Mouse (Mus musculus): ENCODE measurements around the gene Gmeb1.
"Not testable (repeated sequence)": the region's sequence is repeated elsewhere in the genome, so short reads cannot be mapped to it uniquely, and the experiment has no call there.

Gmeb1 gene

GRCm38 (mm10) chr4:132230422-132230821 is 31.0 kb downstream of the Gmeb1 start:
- no peak for DNase-seq (ENCODE audit: extremely low spot score, low spot score)

GRCm38 (mm10) chr4:132222001-132222400 is 39.4 kb downstream of the Gmeb1 start:
- DNase-seq (ENCODE audit: extremely low spot score, low spot score), result not testable (repeated sequence)

GRCm38 (mm10) chr4:132218439-132218838 is 43.0 kb downstream of the Gmeb1 start:
- not testable (repeated sequence) for DNase-seq (ENCODE audit: extremely low spot score, low spot score)

GRCm38 (mm10) chr4:132217781-132218180 is 43.6 kb downstream of the Gmeb1 start:
- DNase-seq (ENCODE audit: extremely low spot score, low spot score), result no peak

- DNase-seq (ENCODE audit: extremely low spot score, low spot score), result no peak
These were observed 44.8 kb downstream of the Gmeb1 start for GRCm38 (mm10) chr4:132216602-132217001.

- no peak for DNase-seq (ENCODE audit: extremely low spot score, low spot score)
These were observed 46.6 kb downstream of the Gmeb1 start for GRCm38 (mm10) chr4:132214847-132215246.

- peak; percentile 98 for DNase-seq (ENCODE audit: extremely low spot score, low spot score)
These were observed 49.3 kb downstream of the Gmeb1 start, which contains the start of gene Ythdf2 for GRCm38 (mm10) chr4:132211953-132212734. Gene Ythdf2 (minus strand): TSS chr4:132212303.

GRCm38 (mm10) chr4:132211091-132211942 is 50.1 kb downstream of the Gmeb1 start:
- DNase-seq (ENCODE audit: extremely low spot score, low spot score), result peak; percentile 64

- DNase-seq (ENCODE audit: extremely low spot score, low spot score), result no peak
These were observed 51.1 kb downstream of the Gmeb1 start for GRCm38 (mm10) chr4:132210325-132210724.

- DNase-seq (ENCODE audit: extremely low spot score, low spot score), result no peak
These were observed 52.1 kb downstream of the Gmeb1 start for GRCm38 (mm10) chr4:132209299-132209698.

- DNase-seq (ENCODE audit: extremely low spot score, low spot score), result no peak
These were observed 54.1 kb downstream of the Gmeb1 start for GRCm38 (mm10) chr4:132207280-132207679.

- DNase-seq (ENCODE audit: extremely low spot score, low spot score), result no peak
These were observed 62.6 kb downstream of the Gmeb1 start for GRCm38 (mm10) chr4:132198771-132199170.

GRCm38 (mm10) chr4:132198285-132198712 is 63.1 kb downstream of the Gmeb1 start:
- no peak for DNase-seq (ENCODE audit: extremely low spot score, low spot score)

GRCm38 (mm10) chr4:132194975-132195374 is 66.4 kb downstream of the Gmeb1 start:
- no peak for DNase-seq (ENCODE audit: extremely low spot score, low spot score)

- no peak for DNase-seq (ENCODE audit: extremely low spot score, low spot score)
These were observed 67.0 kb downstream of the Gmeb1 start for GRCm38 (mm10) chr4:132194373-132194772.

GRCm38 (mm10) chr4:132187826-132188401 is 73.5 kb downstream of the Gmeb1 start:
- DNase-seq (ENCODE audit: extremely low spot score, low spot score), result no peak

GRCm38 (mm10) chr4:132183162-132183561 is 78.2 kb downstream of the Gmeb1 start:
- no peak for DNase-seq (ENCODE audit: extremely low spot score, low spot score)

GRCm38 (mm10) chr4:132181721-132182658 is 79.4 kb downstream of the Gmeb1 start:
- DNase-seq (ENCODE audit: extremely low spot score, low spot score), result no peak

GRCm38 (mm10) chr4:132180710-132181109 is 80.7 kb downstream of the Gmeb1 start:
- peak; percentile 40 for DNase-seq (ENCODE audit: extremely low spot score, low spot score)

- DNase-seq (ENCODE audit: extremely low spot score, low spot score), result peak; percentile 75
These were observed 82.8 kb downstream of the Gmeb1 start for GRCm38 (mm10) chr4:132178630-132179059.

GRCm38 (mm10) chr4:132176474-132176873 is 84.9 kb downstream of the Gmeb1 start:
- DNase-seq (ENCODE audit: extremely low spot score, low spot score), result no peak

All from neural tube, embryonic 10.5 days (tissue).